Mouse (Mus musculus): ENCODE measurements around the gene Dlgap4. TPM values are rescaled to one million over a fixed set of nuclear protein-coding genes. Genes with fewer than 3 reads are reported as not detected.

The Dlgap4 gene
- polyA plus RNA-seq, 1 experiment from 2014 or later: 201 TPM

- Histone ChIP-seq H3K36me3 (ENCODE audit: control insufficient read depth, insufficient read depth, low read length) (no peaks in the 10 kb centered on the region), H3K4me2 (ENCODE audit: low read length) (no peak overlapping the region), H3K4me3 (ENCODE audit: low read length) (no peak overlapping the region), H3K9ac (ENCODE audit: low read depth, low read length) (no peak overlapping the region), H3K27ac (ENCODE audit: low read depth, low read length) (no peak overlapping the region), H3K27me3 (replicated peaks; ENCODE audit: control insufficient read depth, insufficient read depth, low read length) (no peaks in the 10 kb centered on the region), H3K4me1 (ENCODE audit: control insufficient read depth, insufficient read depth, low read depth, low read length) (no peaks in the 10 kb centered on the region; the same call in 1 of the 2 replicates), H3K9me3 (ENCODE audit: control insufficient read depth, low read length) (0 out of 2 replicates have a peak, but pooled peaks cover 3% of the 10 kb centered on the region)
- WGBS: 93% methylated on average over 9 of the region's 9 CpGs
- ATAC-seq: no peak
Observed at GRCm38 (mm10) chr2:156626119-156626518, 12.6 kb downstream of the Dlgap4 start.

GRCm38 (mm10) chr2:156626544-156626943, 13.0 kb downstream of the Dlgap4 start:
- Histone ChIP-seq H3K4me3 (ENCODE audit: low read length) (no peak overlapping the region), H3K4me2 (ENCODE audit: low read length) (no peak overlapping the region), H3K9ac (ENCODE audit: low read depth, low read length) (no peak overlapping the region), H3K9me3 (ENCODE audit: control insufficient read depth, low read length) (0 out of 2 replicates have a peak, but pooled peaks cover 3% of the 10 kb centered on the region), H3K27ac (ENCODE audit: low read depth, low read length) (no peak overlapping the region), H3K4me1 (ENCODE audit: control insufficient read depth, insufficient read depth, low read depth, low read length) (no peaks in the 10 kb centered on the region; the same call in 1 of the 2 replicates), H3K27me3 (replicated peaks; ENCODE audit: control insufficient read depth, insufficient read depth, low read length) (no peaks in the 10 kb centered on the region), H3K36me3 (ENCODE audit: control insufficient read depth, insufficient read depth, low read length) (no peaks in the 10 kb centered on the region)
- ATAC-seq: no peak
- WGBS: 84% methylated on average over 8 of the region's 8 CpGs

- H3K27ac ChIP-seq (ENCODE audit: low read depth, low read length): no peak overlapping the region
- no peak overlapping the region for H3K4me3 ChIP-seq (ENCODE audit: low read length)
- ATAC-seq: no peak
- H3K9ac ChIP-seq (ENCODE audit: low read depth, low read length): no peak overlapping the region
- 0 out of 2 replicates have a peak, but pooled peaks cover 3% of the 10 kb centered on the region for H3K9me3 ChIP-seq (ENCODE audit: control insufficient read depth, low read length)
- no peaks in the 10 kb centered on the region for H3K36me3 ChIP-seq (ENCODE audit: control insufficient read depth, insufficient read depth, low read length)
- no peaks in the 10 kb centered on the region for H3K4me1 ChIP-seq (ENCODE audit: control insufficient read depth, insufficient read depth, low read depth, low read length)
- no peaks in the 10 kb centered on the region for H3K27me3 ChIP-seq (replicated peaks; ENCODE audit: control insufficient read depth, insufficient read depth, low read length)
- 82% methylated on average over 17 of the region's 17 CpGs for WGBS
- no peak overlapping the region for H3K4me2 ChIP-seq (ENCODE audit: low read length)
Observed at GRCm38 (mm10) chr2:156627917-156628316, 14.4 kb downstream of the Dlgap4 start.

- Histone ChIP-seq H3K27ac (ENCODE audit: low read depth, low read length) (no peak overlapping the region), H3K9ac (ENCODE audit: low read depth, low read length) (no peak overlapping the region), H3K4me1 (ENCODE audit: control insufficient read depth, insufficient read depth, low read depth, low read length) (no peaks in the 10 kb centered on the region), H3K27me3 (replicated peaks; ENCODE audit: control insufficient read depth, insufficient read depth, low read length) (no peaks in the 10 kb centered on the region), H3K4me2 (ENCODE audit: low read length) (no peak overlapping the region), H3K4me3 (ENCODE audit: low read length) (no peak overlapping the region), H3K36me3 (ENCODE audit: control insufficient read depth, insufficient read depth, low read length) (no peaks in the 10 kb centered on the region), H3K9me3 (ENCODE audit: control insufficient read depth, low read length) (0 out of 2 replicates have a peak, but pooled peaks cover 3% of the 10 kb centered on the region)
- ATAC-seq: no peak
- 62% methylated on average over 1 of the region's 1 CpGs for whole genome bisulfite sequencing
Observed at GRCm38 (mm10) chr2:156630288-156630687, 16.8 kb downstream of the Dlgap4 start.

- 85% methylated on average over 9 of the region's 9 CpGs for WGBS
- H3K27me3 ChIP-seq (replicated peaks; ENCODE audit: control insufficient read depth, insufficient read depth, low read length): no peaks in the 10 kb centered on the region
- no peaks in the 10 kb centered on the region for H3K4me1 ChIP-seq (ENCODE audit: control insufficient read depth, insufficient read depth, low read depth, low read length)
- H3K9ac ChIP-seq (ENCODE audit: low read depth, low read length): no peak overlapping the region
- no peak overlapping the region for H3K4me2 ChIP-seq (ENCODE audit: low read length)
- no peak overlapping the region for H3K27ac ChIP-seq (ENCODE audit: low read depth, low read length)
- ATAC-seq: no peak
- 0 out of 2 replicates have a peak, but pooled peaks cover 3% of the 10 kb centered on the region for H3K9me3 ChIP-seq (ENCODE audit: control insufficient read depth, low read length)
- no peak overlapping the region for H3K4me3 ChIP-seq (ENCODE audit: low read length)
- H3K36me3 ChIP-seq (ENCODE audit: control insufficient read depth, insufficient read depth, low read length): no peaks in the 10 kb centered on the region
Observed at GRCm38 (mm10) chr2:156632721-156633120, 19.2 kb downstream of the Dlgap4 start.

GRCm38 (mm10) chr2:156635091-156635490, 21.6 kb downstream of the Dlgap4 start:
- no peak for ATAC-seq
- Histone ChIP-seq H3K4me2 (ENCODE audit: low read length) (no peak overlapping the region), H3K36me3 (ENCODE audit: control insufficient read depth, insufficient read depth, low read length) (no peaks in the 10 kb centered on the region), H3K4me1 (ENCODE audit: control insufficient read depth, insufficient read depth, low read depth, low read length) (no peaks in the 10 kb centered on the region), H3K27ac (ENCODE audit: low read depth, low read length) (no peak overlapping the region), H3K27me3 (replicated peaks; ENCODE audit: control insufficient read depth, insufficient read depth, low read length) (no peaks in the 10 kb centered on the region), H3K9ac (ENCODE audit: low read depth, low read length) (no peak overlapping the region), H3K9me3 (ENCODE audit: control insufficient read depth, low read length) (0 out of 2 replicates have a peak, but pooled peaks cover 3% of the 10 kb centered on the region), H3K4me3 (ENCODE audit: low read length) (no peak overlapping the region)
- WGBS: 83% methylated on average over 9 of the region's 9 CpGs

GRCm38 (mm10) chr2:156641141-156641540, 27.6 kb downstream of the Dlgap4 start:
- ATAC-seq: no peak
- Histone ChIP-seq H3K9ac (ENCODE audit: low read depth, low read length) (no peak overlapping the region), H3K36me3 (ENCODE audit: control insufficient read depth, insufficient read depth, low read length) (no peaks in the 10 kb centered on the region), H3K27me3 (replicated peaks; ENCODE audit: control insufficient read depth, insufficient read depth, low read length) (no peaks in the 10 kb centered on the region), H3K4me2 (ENCODE audit: low read length) (no peak overlapping the region), H3K4me1 (ENCODE audit: control insufficient read depth, insufficient read depth, low read depth, low read length) (peaks cover 5% of the 10 kb centered on the region; the same call in 1 of the 2 replicates), H3K9me3 (ENCODE audit: control insufficient read depth, low read length) (no peaks in the 10 kb centered on the region), H3K27ac (ENCODE audit: low read depth, low read length) (no peak overlapping the region), H3K4me3 (ENCODE audit: low read length) (no peak overlapping the region)
- 38% methylated on average over 2 of the region's 2 CpGs for WGBS

- 24% methylated on average over 4 of the region's 4 CpGs for WGBS
- no peaks in the 10 kb centered on the region for H3K27me3 ChIP-seq (replicated peaks; ENCODE audit: control insufficient read depth, insufficient read depth, low read length)
Observed at GRCm38 (mm10) chr2:156642931-156643330, 29.4 kb downstream of the Dlgap4 start.

GRCm38 (mm10) chr2:156643406-156643805, 29.9 kb downstream of the Dlgap4 start:
- Histone ChIP-seq H3K9ac (ENCODE audit: low read depth, low read length) (no peak overlapping the region), H3K9me3 (ENCODE audit: control insufficient read depth, low read length) (no peaks in the 10 kb centered on the region), H3K4me2 (ENCODE audit: low read length) (no peak overlapping the region), H3K4me3 (ENCODE audit: low read length) (no peak overlapping the region), H3K27me3 (replicated peaks; ENCODE audit: control insufficient read depth, insufficient read depth, low read length) (no peaks in the 10 kb centered on the region), H3K4me1 (ENCODE audit: control insufficient read depth, insufficient read depth, low read depth, low read length) (peaks cover 5% of the 10 kb centered on the region; the same call in 1 of the 2 replicates), H3K27ac (ENCODE audit: low read depth, low read length) (no peak overlapping the region), H3K36me3 (ENCODE audit: control insufficient read depth, insufficient read depth, low read length) (no peaks in the 10 kb centered on the region)
- no peak for ATAC-seq
- WGBS: 40% methylated on average over 3 of the region's 3 CpGs

More at GRCm38 (mm10) chr2:156642931-156643330, 29.4 kb downstream of the Dlgap4 start:
- Histone ChIP-seq H3K4me3 (ENCODE audit: low read length) (no peak overlapping the region), H3K9me3 (ENCODE audit: control insufficient read depth, low read length) (no peaks in the 10 kb centered on the region), H3K4me1 (ENCODE audit: control insufficient read depth, insufficient read depth, low read depth, low read length) (peaks cover 5% of the 10 kb centered on the region; the same call in 1 of the 2 replicates), H3K4me2 (ENCODE audit: low read length) (no peak overlapping the region), H3K9ac (ENCODE audit: low read depth, low read length) (no peak overlapping the region), H3K27ac (ENCODE audit: low read depth, low read length) (no peak overlapping the region), H3K36me3 (ENCODE audit: control insufficient read depth, insufficient read depth, low read length) (no peaks in the 10 kb centered on the region)
- ATAC-seq: no peak

Measured in hindbrain, embryonic 16.5 days (tissue).